Mouse (Mus musculus): ENCODE results near the gene Trabd2b.

Trabd2b gene

GRCm38 (mm10) chr4:114495688-114496426 lies 89.3 kb downstream of the Trabd2b start:
- DNase-seq (ENCODE audit: low read depth), result no peak

DNA sequence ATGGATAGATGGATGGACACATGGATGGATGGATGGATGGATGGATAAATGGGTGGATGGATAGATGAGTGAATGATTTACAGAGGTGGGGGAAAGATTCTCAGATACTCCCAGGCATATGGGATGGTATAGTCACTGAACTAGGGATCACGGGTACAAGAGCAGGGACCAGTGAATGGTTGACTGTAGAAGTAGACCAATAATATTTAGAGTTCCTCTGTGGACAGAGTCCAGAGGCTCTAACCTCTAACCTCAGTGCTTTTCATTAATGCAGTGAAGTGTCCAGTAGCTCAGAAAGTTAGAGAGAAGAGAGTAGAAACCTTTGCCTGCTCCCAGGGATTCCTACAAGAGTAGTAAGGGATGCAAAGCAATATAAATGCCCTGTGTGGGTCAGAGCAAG lies 93.1 kb downstream of the Trabd2b start:
- no peak for DNase-seq (ENCODE audit: low read depth)

DNA sequence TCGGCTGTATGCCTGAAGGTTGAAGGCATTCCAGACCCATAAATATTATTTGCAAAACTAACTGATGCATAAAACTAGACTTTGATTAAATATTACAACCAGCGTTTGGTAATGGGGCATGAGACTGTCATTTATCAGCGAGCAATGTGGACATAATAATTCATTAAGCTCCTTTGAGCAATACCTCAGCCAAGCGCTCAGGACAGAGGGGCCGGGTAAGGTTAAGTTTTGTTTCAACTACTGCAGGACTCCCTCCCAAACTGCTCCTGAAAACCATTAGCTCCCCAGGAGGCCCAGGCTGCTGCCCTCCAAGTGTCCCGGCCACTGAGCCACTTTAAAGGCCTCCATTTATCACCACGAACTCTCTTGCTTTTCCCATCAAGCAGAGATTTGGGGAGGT lies 93.8 kb downstream of the Trabd2b start:
- DNase-seq (ENCODE audit: low read depth), result no peak

DNA sequence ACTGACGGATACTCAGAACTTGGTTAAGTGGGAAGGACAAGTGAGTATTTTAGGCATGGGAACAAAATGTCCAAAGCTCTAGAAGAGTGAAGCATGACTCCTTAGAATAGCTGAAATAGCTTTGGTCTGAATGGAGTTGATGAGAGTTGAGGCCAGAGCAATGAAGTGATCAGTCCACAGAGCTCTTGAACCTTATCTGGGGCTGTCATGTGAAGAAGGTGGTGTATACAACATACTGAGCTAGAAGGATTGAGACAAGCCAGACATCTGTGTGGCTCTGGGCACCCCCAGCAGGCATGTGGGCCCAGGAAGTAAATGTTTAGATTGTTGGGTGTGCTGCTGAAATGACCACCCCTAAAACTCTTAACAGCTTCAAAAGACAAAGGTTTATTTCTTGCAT lies 94.5 kb downstream of the Trabd2b start:
- no peak for DNase-seq (ENCODE audit: low read depth)

GRCm38 (mm10) chr4:114501611-114502010 lies 95.1 kb downstream of the Trabd2b start:
- DNase-seq (ENCODE audit: low read depth), result no peak

GRCm38 (mm10) chr4:114504227-114505041 lies 97.9 kb downstream of the Trabd2b start:
- no peak for DNase-seq (ENCODE audit: low read depth)

- no peak for DNase-seq (ENCODE audit: low read depth)
Observed at GRCm38 (mm10) chr4:114509601-114510000, 103.1 kb downstream of the Trabd2b start.

GRCm38 (mm10) chr4:114511649-114512048 lies 105.1 kb downstream of the Trabd2b start:
- no peak for DNase-seq (ENCODE audit: low read depth)

GRCm38 (mm10) chr4:114513149-114513548 lies 106.6 kb downstream of the Trabd2b start:
- DNase-seq (ENCODE audit: low read depth), result no peak

- no peak for DNase-seq (ENCODE audit: low read depth)
Observed at GRCm38 (mm10) chr4:114515330-114515771, 108.8 kb downstream of the Trabd2b start.

- no peak for DNase-seq (ENCODE audit: low read depth)
Observed at GRCm38 (mm10) chr4:114516651-114517050, 110.1 kb downstream of the Trabd2b start.

- DNase-seq (ENCODE audit: low read depth), result no peak
Observed at GRCm38 (mm10) chr4:114518061-114518460, 111.5 kb downstream of the Trabd2b start.

DNA sequence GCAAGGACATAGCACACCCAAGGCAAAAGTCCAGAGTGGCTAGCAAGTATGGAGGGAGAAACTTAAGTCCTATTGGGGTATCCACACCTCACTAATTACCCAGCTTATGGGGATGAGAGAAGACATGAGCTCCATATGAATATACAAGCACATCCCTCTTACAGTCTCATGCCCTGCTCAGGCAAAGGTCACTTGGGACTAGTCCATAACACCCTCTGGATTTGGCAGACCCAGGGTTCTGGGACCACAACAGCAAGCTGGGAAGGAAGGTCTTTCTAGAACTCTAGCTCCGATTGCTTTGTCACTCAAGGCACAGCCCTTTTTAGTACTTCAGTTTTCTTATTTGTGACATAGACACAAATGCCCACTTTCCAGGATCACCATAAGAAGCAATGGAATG lies 112.0 kb downstream of the Trabd2b start:
- DNase-seq (ENCODE audit: low read depth), result no peak

DNA sequence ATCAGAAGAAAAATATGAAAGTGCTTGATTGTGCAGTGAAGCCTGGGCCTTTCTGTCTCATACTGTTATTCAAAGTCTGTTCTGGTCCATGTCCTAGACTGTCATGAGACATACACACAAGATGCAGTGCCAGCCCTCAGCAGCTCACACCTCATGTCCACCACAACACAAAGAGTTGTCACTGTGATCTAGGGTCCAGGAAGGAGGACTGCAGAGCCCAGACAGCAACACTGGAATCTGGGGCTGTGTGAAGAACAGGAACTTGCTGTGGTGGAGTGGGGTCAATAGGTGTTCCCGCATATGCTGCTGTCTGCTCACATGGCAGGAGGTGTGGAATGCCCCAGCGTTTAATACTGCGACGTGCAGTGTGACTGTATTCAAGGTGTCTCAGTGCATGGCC lies 112.8 kb downstream of the Trabd2b start:
- no peak for DNase-seq (ENCODE audit: low read depth)

DNA sequence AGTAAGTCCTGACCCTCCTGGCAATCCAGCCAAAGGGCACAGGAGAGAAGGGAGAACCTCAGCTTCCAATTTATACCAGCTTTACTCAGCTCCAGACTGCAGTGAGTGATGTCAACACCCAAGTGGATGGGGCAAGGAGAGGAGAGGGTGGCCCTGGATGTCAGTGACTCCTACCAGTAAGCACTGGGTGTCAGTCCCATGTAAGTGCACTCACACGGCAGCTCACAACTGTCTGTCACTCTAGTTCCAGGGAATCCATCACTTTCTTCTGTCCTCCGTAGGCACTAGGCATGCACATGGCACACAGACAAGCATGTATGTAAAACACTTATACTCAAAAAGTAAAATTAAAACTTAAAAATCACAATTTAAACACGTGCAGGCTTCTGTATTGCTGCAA lies 113.4 kb downstream of the Trabd2b start:
- no peak for DNase-seq (ENCODE audit: low read depth)

GRCm38 (mm10) chr4:114523335-114524188 lies 117.0 kb downstream of the Trabd2b start:
- DNase-seq (ENCODE audit: low read depth), result no peak

GRCm38 (mm10) chr4:114531591-114531990 lies 125.1 kb downstream of the Trabd2b start:
- DNase-seq (ENCODE audit: low read depth), result no peak

GRCm38 (mm10) chr4:114533894-114534754 lies 127.6 kb downstream of the Trabd2b start:
- no peak for DNase-seq (ENCODE audit: low read depth)

DNA sequence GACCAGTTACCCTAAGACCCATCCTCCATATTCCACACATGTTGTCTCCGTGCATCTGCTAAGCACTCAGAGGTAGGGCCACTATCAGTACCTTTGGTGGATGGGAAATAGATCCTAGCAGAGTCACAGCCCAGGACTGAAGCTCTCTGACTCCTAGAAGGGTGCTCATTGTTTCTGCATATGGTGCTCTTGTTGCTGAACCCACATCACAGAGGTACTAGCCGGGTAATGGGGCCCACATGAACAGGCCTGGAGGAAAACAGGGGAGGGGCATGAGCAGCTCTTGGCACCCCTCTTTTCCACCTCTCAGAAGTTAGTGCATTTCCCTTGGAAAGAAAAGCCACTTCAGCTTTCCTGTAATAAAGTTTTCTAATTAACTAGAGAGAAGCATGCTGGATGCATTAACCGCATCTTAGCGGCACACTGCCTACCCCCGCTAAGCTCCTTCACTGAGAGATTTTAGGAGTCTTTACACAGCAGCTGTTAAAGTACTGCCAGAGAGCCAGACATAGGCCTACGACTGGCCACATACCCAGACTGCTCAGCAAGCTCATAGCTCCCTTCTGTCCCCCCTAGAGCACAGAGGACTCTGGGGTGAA lies 131.0 kb downstream of the Trabd2b start:
- DNase-seq (ENCODE audit: low read depth), result no peak

DNA sequence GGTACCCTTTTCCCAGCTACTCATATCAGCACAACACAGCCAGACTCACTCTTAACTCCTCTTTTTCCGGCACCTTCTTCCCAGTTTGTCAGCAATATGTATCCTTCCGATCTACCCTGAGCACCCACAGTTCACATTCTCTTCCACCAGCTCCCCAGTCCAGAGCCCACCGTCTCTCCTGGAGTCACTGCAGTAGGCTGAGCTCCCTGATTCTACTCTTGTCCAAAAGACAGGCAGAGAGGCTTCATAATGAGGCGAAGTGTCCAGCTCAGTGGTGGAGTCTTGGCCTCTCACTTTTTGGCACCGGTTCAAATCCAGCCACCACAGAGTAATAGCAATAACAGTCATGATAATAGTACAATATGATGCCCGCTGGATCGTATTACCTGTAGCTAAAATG lies 133.5 kb downstream of the Trabd2b start:
- no peak for DNase-seq (ENCODE audit: low read depth)

DNA sequence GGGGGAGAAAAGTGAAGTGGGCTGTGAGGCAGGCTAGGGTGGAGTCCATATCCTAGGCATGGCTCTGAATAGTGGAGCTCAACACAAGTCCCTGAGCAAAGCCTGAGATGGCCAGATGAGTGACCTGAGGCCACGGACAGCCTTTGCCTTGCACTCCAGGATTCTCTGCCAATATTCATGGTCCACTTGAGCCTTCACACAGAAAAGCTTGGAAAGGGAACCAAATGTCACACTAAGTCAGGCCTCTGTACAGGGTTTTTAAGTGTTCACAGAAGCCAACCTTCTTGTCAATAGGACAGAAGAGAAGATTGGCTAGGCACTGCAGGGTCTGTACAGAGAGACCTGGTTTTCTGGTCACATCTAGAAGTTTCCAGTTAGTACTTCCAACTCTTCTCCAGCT lies 134.7 kb downstream of the Trabd2b start:
- DNase-seq (ENCODE audit: low read depth), result no peak

All from 416B (cell line).